Mouse (Mus musculus) midbrain, embryonic 15.5 days (tissue): Measurements from ENCODE around the gene BC017158. TPM values are rescaled to one million over a fixed set of nuclear protein-coding genes. Genes with fewer than 3 reads are reported as not detected.
"Not testable (repeated sequence)": the region's sequence is repeated elsewhere in the genome, so short reads cannot be mapped to it uniquely, and the experiment has no call there.

Experiments used
- ATAC-seq: fragments of 200-750 bp; cut with Nextera tagmentation; replicated peaks from 2 replicates; pipeline ENCODE4 v1.8.0; 2017; ENCODE audit warnings: moderate TSS enrichment
- H3K27ac ChIP-seq: fragments of 300-500 bp; sonication (generic); 2 replicates; pipeline ENCODE4 v1.5.1; 2015; ENCODE audit warnings: mild to moderate bottlenecking, inconsistent platforms
- H3K27me3 ChIP-seq: fragments of 300-500 bp; sonication (generic); replicated peaks from 2 replicates; pipeline ENCODE4 v1.6.1; 2015; ENCODE audit warnings: inconsistent platforms
- H3K36me3 ChIP-seq: fragments of 300-500 bp; sonication (generic); replicated peaks from 2 replicates; pipeline ENCODE4 v1.6.1; 2015; ENCODE audit warnings: inconsistent platforms
- H3K4me1 ChIP-seq: fragments of 300-500 bp; sonication (generic); 2 replicates; pipeline ENCODE4 v1.6.1; 2015; ENCODE audit warnings: inconsistent platforms
- H3K4me2 ChIP-seq: fragments of 300-500 bp; sonication (generic); 2 replicates; pipeline ENCODE4 v1.6.1; 2015; ENCODE audit warnings: inconsistent platforms, mild to moderate bottlenecking, moderate library complexity
- H3K4me3 ChIP-seq: fragments of 300-500 bp; sonication (generic); 2 replicates; pipeline ENCODE4 v1.5.1; 2015; ENCODE audit warnings: mild to moderate bottlenecking, inconsistent platforms
- H3K9ac ChIP-seq: fragments of 300-500 bp; sonication (generic); 2 replicates; pipeline ENCODE4 v1.6.1; 2015; ENCODE audit warnings: mild to moderate bottlenecking, inconsistent platforms
- H3K9me3 ChIP-seq: fragments of 300-500 bp; sonication (generic); 2 replicates; pipeline ENCODE4 v1.6.1; 2016; ENCODE audit warnings: inconsistent platforms
- WGBS: fragments of 180-500 bp; shearing (Covaris S2); methylation state at CpG from one replicate; pipeline ENCODE4 v1.1.7; 2015; ENCODE audit warnings: mixed read lengths; 5-methylcytosine and 5-hydroxymethylcytosine counted together
- polyA plus RNA-seq: library from polyadenylated mRNA; unstranded; fragments of >200 nt; fragmentation: Nextera tagmentation; extraction: Ambion mirVana; gene quantifications from 2 replicates; pipeline ENCODE4 v1.2.1, GENCODE M21; 2015

BC017158 gene
- 21.6 and 24.6 TPM in 2 replicates for polyA plus RNA-seq

GRCm38 (mm10) chr7:128297617-128298480 lies at the start of gene BC017158:
Gene BC017158, minus strand, starts transcription at chr7:128298170.
- WGBS: 1% methylated on average over 47 of the region's 47 CpGs
- Histone ChIP-seq H3K36me3 (no peaks in the 10 kb centered on the region), H3K27me3 (no peaks in the 10 kb centered on the region; the same call in 1 of the 2 replicates), H3K27ac (peak within 1 kb of the TSS; percentile 76), H3K4me3 (peak within 1 kb of the TSS; percentile 88), H3K4me2 (peak within 1 kb of the TSS; percentile 87), H3K9me3 (no peaks in the 10 kb centered on the region), H3K9ac (peak within 1 kb of the TSS; percentile 81), H3K4me1 (peaks cover 21% of the 10 kb centered on the region)
- ATAC-seq: peak; percentile 74

GRCm38 (mm10) chr7:128346991-128347390 lies 49.0 kb upstream of the BC017158 start:
- 77% methylated on average over 8 of the region's 8 CpGs for WGBS
- H3K4me1 ChIP-seq: peaks cover 7% of the 10 kb centered on the region
- H3K27ac ChIP-seq: no peak overlapping the region
- no peak overlapping the region for H3K4me2 ChIP-seq
- H3K9me3 ChIP-seq: no peaks in the 10 kb centered on the region
- no peaks in the 10 kb centered on the region for H3K27me3 ChIP-seq
- ATAC-seq: no peak
- H3K9ac ChIP-seq: no peak overlapping the region
- no peak overlapping the region for H3K4me3 ChIP-seq
- no peaks in the 10 kb centered on the region for H3K36me3 ChIP-seq

DNA sequence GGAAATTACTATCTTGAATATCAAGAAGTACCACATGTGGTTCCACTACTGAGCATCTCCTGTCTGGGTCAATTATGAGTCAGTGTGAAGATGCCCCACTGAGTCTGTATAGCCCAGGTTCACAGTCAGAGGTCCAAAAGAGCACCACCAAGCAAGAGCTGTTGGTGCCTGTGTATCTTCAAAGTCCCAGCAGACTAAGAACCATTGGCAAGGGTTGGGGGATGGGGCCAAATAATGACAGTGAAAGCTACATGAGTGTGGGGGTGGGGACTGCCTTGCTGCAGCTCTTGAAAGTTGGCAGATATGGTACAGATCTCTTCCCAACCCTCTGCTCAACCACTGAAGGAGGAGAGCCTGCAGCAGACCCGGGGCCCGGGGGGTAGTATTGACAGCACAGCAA lies 48.6 kb upstream of the BC017158 start:
- ATAC-seq: no peak
- Histone ChIP-seq H3K9me3 (no peaks in the 10 kb centered on the region), H3K4me1 (peaks cover 7% of the 10 kb centered on the region), H3K4me2 (no peak overlapping the region), H3K4me3 (no peak overlapping the region), H3K36me3 (no peaks in the 10 kb centered on the region), H3K27ac (no peak overlapping the region), H3K9ac (no peak overlapping the region), H3K27me3 (no peaks in the 10 kb centered on the region)
- WGBS: 85% methylated on average over 2 of the region's 2 CpGs

GRCm38 (mm10) chr7:128345691-128346090 lies 47.7 kb upstream of the BC017158 start:
- WGBS: 85% methylated on average over 6 of the region's 6 CpGs
- Histone ChIP-seq H3K4me2 (no peak overlapping the region), H3K9me3 (no peaks in the 10 kb centered on the region), H3K27me3 (no peaks in the 10 kb centered on the region), H3K27ac (no peak overlapping the region), H3K36me3 (no peaks in the 10 kb centered on the region), H3K4me1 (peaks cover 7% of the 10 kb centered on the region), H3K4me3 (no peak overlapping the region), H3K9ac (no peak overlapping the region)
- no peak for ATAC-seq

DNA sequence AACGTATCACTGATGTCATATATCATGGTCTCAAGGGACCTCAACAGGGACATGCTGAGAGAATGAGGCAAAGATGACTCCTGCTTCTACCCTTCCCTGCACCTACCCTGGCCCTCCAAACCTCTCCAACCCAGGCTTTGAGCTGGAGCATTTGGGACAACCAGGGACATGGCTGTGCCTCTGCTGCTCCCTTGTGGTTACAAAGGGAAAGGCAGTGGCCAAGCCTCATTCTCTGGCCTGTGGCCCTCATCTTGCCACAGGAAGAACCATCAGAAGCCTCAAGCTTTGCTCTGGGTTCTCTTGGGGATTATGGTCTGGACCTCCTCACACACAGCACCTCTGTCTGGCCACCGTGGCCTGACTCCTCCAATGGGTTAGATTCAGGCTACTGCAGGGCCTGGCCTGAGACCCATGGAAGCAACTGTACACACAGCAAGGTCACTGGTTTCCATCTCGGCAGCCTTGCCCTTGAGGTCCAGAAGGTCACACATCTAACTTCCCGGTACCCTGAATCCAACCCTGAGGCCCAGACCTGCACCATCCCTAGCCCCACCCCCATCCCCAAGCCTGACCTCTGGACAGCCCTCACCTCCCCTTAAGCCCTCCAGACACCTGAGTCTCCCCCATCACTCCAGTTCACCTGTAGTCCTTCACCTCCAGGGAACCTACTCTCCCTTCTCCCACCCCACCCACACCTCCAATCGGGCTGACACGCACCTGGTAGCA lies 47.1 kb upstream of the BC017158 start:
- H3K4me1 ChIP-seq: peaks cover 7% of the 10 kb centered on the region
- 71% methylated on average over 6 of the region's 6 CpGs for WGBS
- no peaks in the 10 kb centered on the region for H3K36me3 ChIP-seq
- H3K9ac ChIP-seq: no peak overlapping the region
- no peak for ATAC-seq
- no peaks in the 10 kb centered on the region for H3K27me3 ChIP-seq
- H3K4me2 ChIP-seq: no peak overlapping the region
- H3K27ac ChIP-seq: no peak overlapping the region
- H3K4me3 ChIP-seq: no peak overlapping the region
- H3K9me3 ChIP-seq: no peaks in the 10 kb centered on the region

GRCm38 (mm10) chr7:128344488-128344887 lies 46.5 kb upstream of the BC017158 start:
- peaks cover 7% of the 10 kb centered on the region for H3K4me1 ChIP-seq
- no peaks in the 10 kb centered on the region for H3K27me3 ChIP-seq
- ATAC-seq: no peak
- H3K4me2 ChIP-seq: no peak overlapping the region
- no peaks in the 10 kb centered on the region for H3K36me3 ChIP-seq
- H3K27ac ChIP-seq: no peak overlapping the region
- H3K4me3 ChIP-seq: no peak overlapping the region
- H3K9me3 ChIP-seq: no peaks in the 10 kb centered on the region
- no peak overlapping the region for H3K9ac ChIP-seq
- 88% methylated on average over 7 of the region's 7 CpGs for WGBS

DNA sequence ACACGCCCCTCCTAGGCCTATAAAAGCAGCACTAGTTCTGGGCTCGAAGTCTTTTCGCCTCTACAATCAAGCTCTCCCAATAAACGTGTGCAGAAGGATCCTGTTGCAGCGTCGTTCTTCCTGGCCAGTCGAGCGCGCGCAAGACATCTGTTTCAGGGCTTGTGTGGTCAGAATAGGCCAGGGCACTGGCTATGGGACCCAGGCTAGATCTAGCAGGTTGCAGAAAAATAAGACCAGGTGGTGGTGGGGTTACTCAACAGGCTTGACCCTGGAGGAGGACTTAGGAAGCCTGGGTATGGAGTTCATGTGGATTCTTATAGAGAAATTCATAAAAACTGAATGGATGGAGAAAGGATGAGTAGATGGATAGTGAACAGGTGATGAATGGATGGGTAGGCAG lies 44.7 kb upstream of the BC017158 start:
- not testable (repeated sequence) for H3K4me1 ChIP-seq, H3K27ac ChIP-seq, H3K4me3 ChIP-seq, H3K9ac ChIP-seq, H3K27me3 ChIP-seq, H3K9me3 ChIP-seq, H3K36me3 ChIP-seq, H3K4me2 ChIP-seq, ATAC-seq
- WGBS: 93% methylated on average over 8 of the region's 10 CpGs

DNA sequence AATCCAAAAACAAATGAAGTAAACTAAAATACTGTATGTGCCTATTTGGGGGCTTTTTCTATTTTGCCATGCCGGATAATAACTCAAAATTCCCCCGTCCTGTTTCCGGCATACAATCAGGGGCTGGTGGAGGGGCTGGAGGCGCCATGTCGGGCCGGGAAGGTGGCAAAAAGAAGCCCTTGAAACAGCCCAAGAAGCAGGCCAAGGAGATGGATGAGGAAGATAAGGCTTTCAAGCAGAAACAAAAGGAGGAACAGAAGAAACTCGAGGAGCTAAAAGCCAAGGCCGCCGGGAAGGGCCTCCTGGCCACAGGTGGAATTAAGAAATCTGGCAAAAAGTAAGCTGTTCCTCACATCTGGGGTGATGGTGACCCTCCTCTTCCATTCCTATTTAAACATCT lies 42.4 kb upstream of the BC017158 start:
- not testable (repeated sequence) for H3K4me2 ChIP-seq, H3K27me3 ChIP-seq, H3K4me3 ChIP-seq, H3K27ac ChIP-seq, H3K9ac ChIP-seq, H3K9me3 ChIP-seq, ATAC-seq, H3K4me1 ChIP-seq, H3K36me3 ChIP-seq
- 84% methylated on average over 9 of the region's 9 CpGs for WGBS

- Histone ChIP-seq H3K36me3 (no peaks in the 10 kb centered on the region), H3K4me3 (no peak overlapping the region), H3K4me1 (no peaks in the 10 kb centered on the region), H3K4me2 (no peak overlapping the region), H3K27me3 (no peaks in the 10 kb centered on the region), H3K9me3 (no peaks in the 10 kb centered on the region), H3K9ac (no peak overlapping the region), H3K27ac (no peak overlapping the region)
- no peak for ATAC-seq
- WGBS: 58% methylated on average over 1 of the region's 1 CpGs
Measured at GRCm38 (mm10) chr7:128332896-128333295, 34.9 kb upstream of the BC017158 start.

- H3K27ac ChIP-seq: 0 out of 2 replicates have a peak overlapping the region, but pooled peaks have one; percentile 28
- no peaks in the 10 kb centered on the region for H3K36me3 ChIP-seq
- WGBS: 37% methylated on average over 9 of the region's 9 CpGs
- H3K4me1 ChIP-seq: no peaks in the 10 kb centered on the region
- no peaks in the 10 kb centered on the region for H3K27me3 ChIP-seq
- ATAC-seq: no peak
- H3K9ac ChIP-seq: no peak overlapping the region
- H3K4me3 ChIP-seq: no peak overlapping the region
- no peaks in the 10 kb centered on the region for H3K9me3 ChIP-seq
- H3K4me2 ChIP-seq: no peak overlapping the region
Measured at GRCm38 (mm10) chr7:128330981-128331380, 33.0 kb upstream of the BC017158 start.

- Histone ChIP-seq H3K27me3 (no peaks in the 10 kb centered on the region), H3K4me3 (no peak overlapping the region), H3K4me2 (no peak overlapping the region), H3K36me3 (no peaks in the 10 kb centered on the region), H3K4me1 (no peaks in the 10 kb centered on the region), H3K9me3 (no peaks in the 10 kb centered on the region), H3K27ac (no peak overlapping the region), H3K9ac (no peak overlapping the region)
- WGBS: 89% methylated on average over 1 of the region's 1 CpGs
- ATAC-seq: no peak
Measured at GRCm38 (mm10) chr7:128324977-128325376, 27.0 kb upstream of the BC017158 start.

GRCm38 (mm10) chr7:128321260-128321659 lies 23.3 kb upstream of the BC017158 start:
- H3K27me3 ChIP-seq: no peaks in the 10 kb centered on the region
- ATAC-seq: no peak
- H3K27ac ChIP-seq: no peak overlapping the region
- 76% methylated on average over 7 of the region's 7 CpGs for WGBS
- no peaks in the 10 kb centered on the region for H3K9me3 ChIP-seq
- H3K4me3 ChIP-seq: no peak overlapping the region
- H3K4me1 ChIP-seq: no peaks in the 10 kb centered on the region
- H3K9ac ChIP-seq: no peak overlapping the region
- H3K4me2 ChIP-seq: no peak overlapping the region
- H3K36me3 ChIP-seq: no peaks in the 10 kb centered on the region
